Mouse (Mus musculus) lung, adult 2 months (tissue): ENCODE measurements around the gene Ube2q1. TPM values are rescaled to one million over a fixed set of nuclear protein-coding genes. Genes with fewer than 3 reads are reported as not detected.

Experiments used
- DNase-seq: peaks from one replicate; pipeline ENCODE4 v3.0.0; 2022
- H3K4me1 ChIP-seq: fragments of 200-500 bp; 2 replicates; pipeline ENCODE4 v1.6.1; 2011; ENCODE audit warnings: low read length; ENCODE audit not compliant: control insufficient read depth, insufficient read depth
- H3K4me3 ChIP-seq: fragments of 200-500 bp; replicated peaks from 2 replicates; pipeline ENCODE3; 2011; ENCODE audit warnings: low read depth, mild to moderate bottlenecking, control low read depth, low read length; ENCODE audit errors: extremely low read depth
- CTCF ChIP-seq: fragments of 200-500 bp; IDR thresholded peaks from 2 replicates; pipeline ENCODE4 v1.5.1; 2011; ENCODE audit warnings: mild to moderate bottlenecking, low read length, control low read depth; ENCODE audit not compliant: insufficient read depth
- POLR2A ChIP-seq: fragments of 200-500 bp; IDR thresholded peaks from 2 replicates; pipeline ENCODE4 v1.6.1; 2011; ENCODE audit warnings: low read depth, mild to moderate bottlenecking, control low read depth, low read length, borderline replicate concordance; ENCODE audit errors: extremely low read depth
- WGBS: fragments of 180-500 bp; shearing (Covaris S2); methylation state at CpG from one replicate; pipeline ENCODE4 v1.1.7; 2018; 5-methylcytosine and 5-hydroxymethylcytosine counted together
- polyA plus RNA-seq: library from polyadenylated mRNA; depleted of rRNA; stranded (reverse); fragments of >200 nt; gene quantifications from 2 replicates; pipeline ENCODE4 v1.2.3, GENCODE M21; 2012; rRNA removed

Gene Ube2q1
- polyA plus RNA-seq, 1 experiment: 25.2 TPM

DNA sequence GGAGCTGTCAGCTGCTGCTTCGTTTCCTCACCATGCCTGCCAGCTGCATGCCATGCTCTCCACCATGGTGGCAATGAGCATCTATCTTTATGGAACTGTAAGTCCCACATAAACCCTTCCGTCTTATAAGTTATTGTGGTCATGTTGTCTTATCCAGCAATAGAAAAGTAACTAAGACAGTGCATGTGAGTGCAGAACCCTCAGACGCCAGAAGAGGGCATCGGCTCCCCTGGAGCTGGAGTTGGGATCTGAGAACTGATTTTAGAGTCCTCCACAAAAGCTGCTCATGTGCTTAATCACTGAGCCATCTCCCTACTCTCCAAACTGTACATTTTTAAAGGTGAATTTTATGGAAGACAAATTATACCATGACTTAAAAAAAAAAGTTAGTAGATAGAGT lies 43.6 kb downstream of the Ube2q1 start:
- Histone ChIP-seq H3K4me3 (no peak overlapping the region), H3K4me1 (peaks cover 2% of the 10 kb centered on the region)
- 62% methylated on average over 4 of the region's 4 CpGs for WGBS
- DNase-seq: peak; percentile 46
- TF ChIP-seq CTCF (peak; percentile 82), POLR2A (no peak)

- Histone ChIP-seq H3K4me1 (peaks cover 2% of the 10 kb centered on the region), H3K4me3 (no peak overlapping the region)
- no peak for DNase-seq
- 37% methylated on average over 3 of the region's 3 CpGs for WGBS
- no peak for TF ChIP-seq CTCF
- no peak for TF ChIP-seq POLR2A
Observed at GRCm38 (mm10) chr3:89818605-89819004, 45.2 kb downstream of the Ube2q1 start.

- no peak for DNase-seq
- Histone ChIP-seq H3K4me3 (no peak overlapping the region), H3K4me1 (peaks cover 2% of the 10 kb centered on the region)
- no peak for TF ChIP-seq CTCF
- no peak for TF ChIP-seq POLR2A
- 34% methylated on average over 7 of the region's 7 CpGs for WGBS
Observed at GRCm38 (mm10) chr3:89819897-89820296, 46.5 kb downstream of the Ube2q1 start.

- 82% methylated on average over 12 of the region's 12 CpGs for WGBS
- peaks cover 2% of the 10 kb centered on the region for H3K4me1 ChIP-seq
- no peak overlapping the region for H3K4me3 ChIP-seq
- no peak for DNase-seq
- TF ChIP-seq CTCF (no peak), POLR2A (no peak)
Observed at GRCm38 (mm10) chr3:89820311-89821095, 47.1 kb downstream of the Ube2q1 start.

DNA sequence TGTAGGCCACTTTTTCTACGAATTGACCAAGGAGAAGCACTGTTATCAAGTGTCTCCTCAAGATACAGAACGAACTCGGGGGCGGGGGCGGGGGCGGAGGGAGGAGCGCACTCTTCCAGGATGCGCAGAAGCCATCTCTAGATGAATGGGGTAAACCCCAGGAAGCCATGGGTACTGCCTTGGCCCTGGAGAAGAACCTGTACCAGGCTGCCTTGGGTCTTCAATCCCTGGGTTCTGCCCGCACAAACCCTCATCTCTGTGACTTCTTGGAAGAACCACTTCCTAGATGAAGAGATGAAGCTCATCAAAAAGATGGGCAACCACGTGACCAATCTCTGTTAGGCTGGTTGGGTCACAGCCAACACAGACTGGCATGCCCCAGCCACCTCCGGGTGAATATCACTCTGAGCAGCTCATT lies 47.7 kb downstream of the Ube2q1 start:
- peaks cover 2% of the 10 kb centered on the region for H3K4me1 ChIP-seq
- WGBS: 86% methylated on average over 11 of the region's 11 CpGs
- H3K4me3 ChIP-seq: no peak overlapping the region
- no peak for DNase-seq
- TF ChIP-seq CTCF: no peak
- TF ChIP-seq POLR2A: no peak

DNA sequence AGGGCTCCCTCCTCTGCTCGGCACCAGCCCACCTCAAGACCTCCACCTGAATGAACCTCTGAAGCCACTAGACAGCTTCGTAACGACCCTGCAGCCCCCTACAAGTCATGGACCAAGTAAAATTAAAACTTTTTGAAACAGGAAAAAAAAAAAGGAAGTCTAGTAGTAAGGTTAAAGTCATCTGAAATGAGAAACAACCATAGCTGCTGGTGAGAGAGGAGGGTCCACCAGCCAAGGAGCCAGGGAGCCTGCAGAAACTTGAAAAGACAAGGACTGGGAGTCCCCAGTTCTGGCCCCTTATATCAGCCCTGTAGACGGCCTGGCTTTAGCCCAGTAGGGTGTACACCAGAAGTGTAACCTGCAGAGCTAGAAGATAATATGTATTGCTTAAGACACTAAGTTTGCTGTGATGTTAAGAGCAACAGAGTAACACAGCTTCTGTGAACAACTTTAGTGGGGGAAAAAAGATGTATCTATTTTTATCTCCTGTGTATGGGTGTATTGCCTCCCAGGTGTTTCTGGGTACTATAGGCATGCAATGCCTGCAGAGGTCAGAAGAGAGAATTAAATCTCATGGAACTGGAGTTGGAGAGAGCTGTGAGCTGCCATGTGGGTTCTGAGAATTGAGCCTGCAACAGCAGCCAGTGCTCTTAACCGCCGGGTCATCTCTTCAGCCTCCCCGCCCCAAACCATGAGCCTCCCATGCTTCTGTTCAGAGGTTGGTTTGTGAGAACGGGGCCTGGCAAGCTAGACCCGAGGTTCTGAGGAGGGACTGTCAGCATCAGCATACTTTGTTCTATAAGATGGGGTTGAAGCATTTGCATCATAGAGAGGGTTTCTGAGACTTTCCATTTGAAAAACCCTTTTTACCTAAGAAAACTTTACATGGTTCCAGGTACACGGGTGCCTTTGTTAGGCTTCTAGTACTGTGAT lies 48.4 kb downstream of the Ube2q1 start:
- TF ChIP-seq CTCF: no peak
- no peak for TF ChIP-seq POLR2A
- whole genome bisulfite sequencing: 72% methylated on average over 10 of the region's 10 CpGs
- H3K4me3 ChIP-seq: no peak overlapping the region
- H3K4me1 ChIP-seq: peaks cover 2% of the 10 kb centered on the region
- no peak for DNase-seq

DNA sequence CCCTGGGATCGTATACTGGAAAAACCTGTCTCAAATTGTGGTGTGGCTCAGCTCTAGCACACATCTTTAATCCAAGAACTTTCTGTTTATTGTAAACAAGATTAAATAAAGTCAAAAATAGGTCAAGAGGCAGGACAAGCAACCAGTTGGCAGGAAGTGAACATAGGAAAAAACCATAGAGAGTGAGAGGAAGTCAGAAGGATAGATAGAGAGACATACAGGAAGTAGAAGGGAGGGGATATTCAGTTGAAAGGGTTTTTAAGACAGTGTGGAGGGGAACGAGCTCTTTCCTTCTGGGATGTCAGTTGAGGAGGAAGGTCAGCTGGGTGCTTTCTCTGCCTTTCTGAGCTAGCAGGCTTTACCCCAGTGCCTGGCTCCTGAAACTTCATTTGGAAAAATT lies 50.2 kb downstream of the Ube2q1 start:
- H3K4me1 ChIP-seq: peaks cover 2% of the 10 kb centered on the region
- TF ChIP-seq POLR2A (no peak), CTCF (no peak)
- DNase-seq: no peak
- 31% methylated on average over 2 of the region's 2 CpGs for WGBS
- no peak overlapping the region for H3K4me3 ChIP-seq

- no peaks in the 10 kb centered on the region; the same call in 1 of the 2 replicates for H3K4me1 ChIP-seq
- DNase-seq: no peak
- no peak overlapping the region for H3K4me3 ChIP-seq
- TF ChIP-seq POLR2A (no peak), CTCF (no peak)
- WGBS: 75% methylated on average over 3 of the region's 3 CpGs
Observed at GRCm38 (mm10) chr3:89826295-89826694, 52.9 kb downstream of the Ube2q1 start.

DNA sequence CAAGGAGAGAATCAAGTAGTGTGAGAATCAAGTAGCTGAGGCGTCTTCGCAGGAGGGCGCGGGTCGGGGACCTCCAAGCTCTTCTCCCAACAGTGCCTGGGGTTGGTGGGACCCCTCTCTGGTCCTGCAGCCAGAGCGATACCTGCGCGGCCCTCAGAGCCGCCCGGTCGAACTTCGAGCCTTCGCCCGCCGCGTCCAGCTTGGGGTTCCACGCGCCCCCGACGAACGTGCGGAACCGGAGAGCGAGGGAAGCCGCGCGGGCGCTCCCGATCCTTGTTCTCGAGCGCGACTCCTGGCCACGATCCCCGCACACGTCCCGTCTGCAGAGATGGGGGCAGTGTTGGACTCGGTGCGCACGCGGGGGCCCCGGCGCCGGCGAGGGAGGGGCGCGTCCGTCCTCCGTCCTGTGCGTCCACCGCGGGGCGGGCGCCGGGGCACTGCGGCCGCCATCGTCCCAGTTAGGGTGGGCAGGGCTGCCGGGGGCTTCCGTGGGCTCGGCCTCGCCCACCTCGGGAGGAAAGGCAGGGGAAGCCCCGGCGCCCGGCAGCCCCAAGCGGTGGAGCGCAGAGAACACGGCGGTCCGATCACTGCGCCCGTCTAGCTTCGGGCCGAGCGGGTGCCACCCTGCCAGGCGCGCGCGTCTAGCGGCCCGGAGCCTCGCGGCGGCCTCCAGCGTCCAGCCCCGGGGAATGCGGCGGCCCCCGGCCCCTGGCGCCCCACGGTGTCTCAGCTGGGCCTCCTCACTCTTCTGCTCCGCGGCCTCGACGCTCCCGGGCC lies 57.6 kb downstream of the Ube2q1 start, which contains the start of gene She:
TSS of gene She (plus strand) at position 556 of the 777 bp plus-strand sequence.
- peak within 1 kb of the TSS; percentile 62 for H3K4me3 ChIP-seq
- no peak for DNase-seq
- 4% methylated on average over 79 of the region's 96 CpGs for WGBS
- TF ChIP-seq CTCF (no peak), POLR2A (peak; percentile 55; the same call in 1 of the 2 replicates)
- H3K4me1 ChIP-seq: peaks cover 4% of the 10 kb centered on the region

Other genes with a start within 250 kb of the Ube2q1 start
- 23.4 and 31.2 TPM in 2 replicates for gene Adar, start 58.6 kb upstream of the Ube2q1 start, polyA plus RNA-seq
- gene Chrnb2, start 9.0 kb upstream of the Ube2q1 start, polyA plus RNA-seq: 0.60 and 0.70 TPM in 2 replicates
- 15.1 and 16.3 TPM in 2 replicates for gene She, start 57.8 kb downstream of the Ube2q1 start, polyA plus RNA-seq
- 19.8 and 22.6 TPM in 2 replicates for gene Il6ra, start 139.6 kb downstream of the Ube2q1 start, polyA plus RNA-seq
- 31.9 and 52.7 TPM in 2 replicates for gene Atp8b2, start 189.9 kb downstream of the Ube2q1 start, polyA plus RNA-seq
- 30.3 and 42.8 TPM in 2 replicates for gene Hax1, start 225.2 kb downstream of the Ube2q1 start, polyA plus RNA-seq